Mouse (Mus musculus) gastrocnemius, adult 2 months (tissue): ENCODE measurements around the gene Slc6a1. TPM values are rescaled to one million over a fixed set of nuclear protein-coding genes. Genes with fewer than 3 reads are reported as not detected.
A peak's percentile ranks its signal among the peaks of the same experiment; 100 is the strongest.

Source experiments
- DNase-seq: peaks from one replicate; pipeline ENCODE4 v3.0.0; 2022
- H3K27ac ChIP-seq: fragments of 200-600 bp; 2 replicates; pipeline ENCODE4 v1.8.1; 2022; ENCODE audit warnings: mild to moderate bottlenecking
- H3K4me3 ChIP-seq: fragments of 200-600 bp; 2 replicates; pipeline ENCODE4 v1.8.1; 2022; ENCODE audit warnings: mild to moderate bottlenecking, moderate library complexity
- CTCF ChIP-seq: fragments of 200-600 bp; IDR thresholded peaks from 2 replicates; pipeline ENCODE4 v1.8.1; 2022; ENCODE audit warnings: antibody characterized with exemption, mild to moderate bottlenecking, moderate library complexity
- intact Hi-C: fragments of 180-260 bp; cut with DNase I; formaldehyde crosslinking; loops from one replicate; pipeline ENCODE4 v1.15.1; 2025
- total RNA-seq, 2 experiments: library from RNA; stranded (reverse); gene quantifications; 2 replicates each; pipeline ENCODE4 v1.2.3; 2021

The Slc6a1 gene
- total RNA-seq, 2 experiments from 2014 or later: 0.10 TPM; not detected in 1

GRCm38 (mm10) chr6:114270799-114271198, 11.6 kb upstream of the Slc6a1 start:
- no peak for DNase-seq
- intact Hi-C loops: no loop called here

DNA sequence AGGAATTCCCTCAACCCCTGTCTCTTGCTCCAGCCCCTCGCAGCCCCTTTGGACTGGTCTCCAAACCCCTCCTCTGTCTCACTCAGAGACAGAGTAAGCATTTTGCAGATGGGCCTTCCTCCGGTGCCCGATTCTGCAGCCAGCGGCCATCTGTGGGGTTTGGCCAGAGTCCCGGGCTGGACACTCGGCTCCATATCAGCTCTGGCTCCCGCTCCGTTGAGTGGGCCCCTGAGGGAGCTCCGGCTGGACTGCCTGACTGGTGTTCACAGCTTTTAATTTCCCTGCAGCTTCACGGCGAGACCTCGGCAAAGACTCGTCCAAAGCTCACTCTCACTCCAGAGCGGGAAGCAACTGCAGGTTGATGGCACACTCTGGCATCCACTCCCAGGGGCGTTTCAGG, 10.2 kb upstream of the Slc6a1 start:
- DNase-seq: peak; percentile 70
- H3K4me3 ChIP-seq: no peak overlapping the region
- no peak for TF ChIP-seq CTCF
- no peak overlapping the region for H3K27ac ChIP-seq
- intact Hi-C loops: no loop called here

More at GRCm38 (mm10) chr6:114270799-114271198, 11.6 kb upstream of the Slc6a1 start:
- no peak for TF ChIP-seq CTCF
- no peak overlapping the region for H3K27ac ChIP-seq
- H3K4me3 ChIP-seq: no peak overlapping the region

- intact Hi-C loops: no loop called here
These were observed 8.3 kb upstream of the Slc6a1 start for GRCm38 (mm10) chr6:114273997-114274728.

GRCm38 (mm10) chr6:114275800-114276199, 6.6 kb upstream of the Slc6a1 start:
- Histone ChIP-seq H3K4me3 (no peak overlapping the region), H3K27ac (no peak overlapping the region)
- DNase-seq: no peak
- intact Hi-C loops: no loop called here
- no peak for TF ChIP-seq CTCF

More at GRCm38 (mm10) chr6:114273997-114274728, 8.3 kb upstream of the Slc6a1 start:
- TF ChIP-seq CTCF: no peak
- no peak overlapping the region for H3K4me3 ChIP-seq
- no peak for DNase-seq
- no peak overlapping the region for H3K27ac ChIP-seq

DNA sequence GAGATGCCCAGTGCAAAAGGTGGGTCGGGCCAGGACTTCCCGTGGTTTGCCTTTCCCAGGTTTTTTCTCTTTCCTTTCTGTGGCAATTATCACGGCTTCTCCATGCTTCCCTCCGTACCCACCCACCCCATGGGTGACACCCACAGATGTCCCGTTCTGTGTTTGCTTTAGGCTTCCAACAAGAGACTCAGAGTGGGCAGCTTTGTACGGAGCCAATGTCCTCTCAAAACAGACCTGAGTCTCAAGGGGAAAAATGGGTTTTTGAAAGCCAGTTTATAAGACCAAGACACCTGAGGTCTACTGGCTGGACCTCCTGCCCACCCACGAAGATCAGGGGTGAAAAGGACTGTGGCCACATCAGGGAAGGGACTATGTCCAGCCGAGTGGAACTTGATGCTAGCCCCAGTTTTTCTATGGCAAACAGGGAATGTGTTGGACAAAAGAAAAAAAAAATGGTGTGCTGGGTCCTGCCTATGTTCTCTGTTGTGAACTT, 889 bp downstream of the Slc6a1 start:
- TF ChIP-seq CTCF: no peak
- Histone ChIP-seq H3K27ac (no peak overlapping the region), H3K4me3 (peak overlapping the region; percentile 45; the same call in 1 of the 2 replicates)
- intact Hi-C loops: no loop called here
- DNase-seq: no peak

- Histone ChIP-seq H3K4me3 (no peak overlapping the region), H3K27ac (no peak overlapping the region)
- no peak for TF ChIP-seq CTCF
- no peak for DNase-seq
- intact Hi-C loops: no loop called here
These were observed 1.7 kb downstream of the Slc6a1 start for GRCm38 (mm10) chr6:114283927-114284703.

DNA sequence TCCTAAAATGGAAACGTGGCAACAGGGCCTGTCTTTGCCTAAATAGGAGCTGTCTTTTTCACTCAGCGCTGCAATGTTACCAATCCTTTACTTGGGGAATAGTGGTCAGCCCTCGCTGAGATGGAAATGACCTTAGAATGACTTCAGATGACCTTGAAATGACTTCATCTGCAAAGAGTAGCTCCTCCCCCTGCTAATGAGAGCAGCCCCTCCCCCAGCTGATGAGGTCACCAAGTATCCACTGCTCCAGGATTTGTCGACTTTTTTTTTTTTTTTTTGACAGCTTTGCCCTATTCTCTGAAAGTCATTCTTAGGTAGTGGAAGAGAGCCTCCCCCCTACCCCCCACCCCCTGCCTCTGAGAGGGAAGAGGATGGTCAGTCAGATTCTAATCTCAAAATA, 3.0 kb downstream of the Slc6a1 start:
- intact Hi-C loops: no loop called here
- TF ChIP-seq CTCF: no peak
- Histone ChIP-seq H3K27ac (no peak overlapping the region), H3K4me3 (no peak overlapping the region)
- DNase-seq: no peak

DNA sequence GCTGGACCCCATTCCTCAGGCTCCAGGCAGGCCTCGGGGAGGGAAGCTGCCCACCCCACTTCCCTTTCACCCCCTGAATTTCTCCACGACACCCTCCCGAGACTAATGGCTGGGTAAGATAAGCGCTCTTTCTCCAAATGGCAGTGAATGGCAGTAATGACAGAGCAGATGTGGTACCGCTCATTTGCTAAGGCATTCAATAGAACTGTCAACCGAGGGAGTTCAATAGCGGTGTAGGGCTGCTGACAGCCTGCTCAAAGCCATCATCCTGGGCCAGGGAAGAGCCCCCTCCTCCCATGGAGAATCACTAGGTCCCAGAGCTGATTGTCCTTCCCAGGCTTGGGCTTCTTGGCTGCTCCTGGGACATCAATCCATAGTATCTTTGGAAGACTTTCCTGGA, 6.7 kb downstream of the Slc6a1 start:
- H3K4me3 ChIP-seq: no peak overlapping the region
- intact Hi-C loops: no loop called here
- no peak for TF ChIP-seq CTCF
- no peak overlapping the region for H3K27ac ChIP-seq
- no peak for DNase-seq

DNA sequence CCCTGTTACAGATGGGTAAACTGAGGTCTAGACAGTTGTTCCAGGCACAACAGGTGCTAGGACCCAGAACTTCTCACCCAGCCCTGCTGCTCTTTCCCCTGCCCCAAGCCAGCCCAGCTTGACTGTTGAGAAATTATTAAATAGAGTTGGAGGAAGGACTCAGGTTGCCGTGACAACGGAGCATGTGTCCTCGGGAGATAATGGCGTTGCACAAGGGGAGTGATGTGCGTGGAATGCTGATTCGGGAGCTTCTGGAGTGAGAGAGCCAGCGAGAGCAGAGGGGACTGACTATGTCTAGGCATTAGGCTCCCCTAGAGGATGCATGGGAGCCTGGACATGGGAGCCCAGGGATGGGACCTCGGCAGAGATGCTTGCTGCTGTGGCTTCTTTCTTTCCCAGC, 7.7 kb downstream of the Slc6a1 start:
- intact Hi-C loops: no loop called here

DNA sequence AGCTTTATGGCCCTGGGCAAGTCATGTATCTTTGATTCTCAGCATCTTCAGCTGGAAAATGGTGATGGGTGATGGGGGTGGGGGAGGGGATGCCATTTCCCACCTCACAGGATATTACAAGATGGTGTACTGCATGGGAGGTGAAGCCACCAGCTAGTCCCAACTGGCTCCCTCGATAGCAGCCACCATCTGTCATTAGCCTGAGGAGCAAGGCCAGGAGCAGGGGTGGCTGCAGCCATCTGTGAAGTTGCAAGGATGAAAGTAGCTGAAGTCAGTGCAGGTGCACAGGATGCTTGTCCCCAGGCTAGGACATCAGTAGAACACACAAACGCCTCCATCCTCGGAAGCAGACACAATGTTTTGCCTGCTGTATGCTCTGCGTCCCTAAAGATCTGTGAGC, 8.5 kb downstream of the Slc6a1 start:
- Histone ChIP-seq H3K27ac (no peak overlapping the region), H3K4me3 (no peak overlapping the region)
- TF ChIP-seq CTCF: no peak
- DNase-seq: no peak
- intact Hi-C loops: no loop called here

More for the DNA sequence above, 7.7 kb downstream of the Slc6a1 start:
- no peak for DNase-seq
- no peak overlapping the region for H3K4me3 ChIP-seq
- no peak for TF ChIP-seq CTCF
- no peak overlapping the region for H3K27ac ChIP-seq

DNA sequence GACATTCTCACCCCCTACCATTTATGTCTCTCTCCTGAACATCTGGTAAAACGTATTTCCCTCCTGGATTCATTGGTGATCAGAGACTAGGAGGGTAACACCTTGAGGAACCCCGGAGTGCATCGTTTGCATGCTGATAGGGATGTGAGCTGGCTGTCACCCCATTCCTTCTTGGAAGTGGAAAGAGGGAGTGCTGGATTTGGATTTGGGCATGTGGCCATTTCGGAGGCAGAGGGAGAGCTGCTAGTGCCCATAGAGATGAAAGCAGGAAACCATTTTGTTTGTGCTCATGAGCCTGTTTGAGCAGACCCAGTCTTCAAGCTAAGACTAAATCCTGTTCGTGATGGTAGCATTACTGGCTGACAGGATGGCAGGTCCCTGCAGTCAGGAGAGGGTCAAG, 9.0 kb downstream of the Slc6a1 start:
- intact Hi-C loops: no loop called here
- Histone ChIP-seq H3K4me3 (no peak overlapping the region), H3K27ac (no peak overlapping the region)
- TF ChIP-seq CTCF: no peak
- DNase-seq: no peak

- intact Hi-C loops: no loop called here
- no peak for TF ChIP-seq CTCF
- no peak overlapping the region for H3K4me3 ChIP-seq
- DNase-seq: no peak
- no peak overlapping the region for H3K27ac ChIP-seq
These were observed 11.1 kb downstream of the Slc6a1 start for GRCm38 (mm10) chr6:114293511-114293910.

- intact Hi-C loops: no loop called here
- H3K4me3 ChIP-seq: no peak overlapping the region
- DNase-seq: no peak
- TF ChIP-seq CTCF: no peak
- no peak overlapping the region for H3K27ac ChIP-seq
These were observed 12.7 kb downstream of the Slc6a1 start for GRCm38 (mm10) chr6:114295086-114295485.
